Mouse (Mus musculus) heart, embryonic 16.5 days (tissue): ENCODE measurements around the gene Gm20388. TPM values are rescaled to one million over a fixed set of nuclear protein-coding genes. Genes with fewer than 3 reads are reported as not detected.

ENCODE experiments used
- ATAC-seq: fragments of 200-750 bp; cut with Nextera tagmentation; replicated peaks from 2 replicates; pipeline ENCODE4 v1.8.0; 2017; ENCODE audit warnings: moderate number of reproducible peaks; ENCODE audit not compliant: insufficient read depth, low FRiP score; ENCODE audit errors: extremely low read depth
- H3K27ac ChIP-seq: fragments of 300-500 bp; sonication (generic); 2 replicates; pipeline ENCODE4 v1.5.1; 2014; ENCODE audit warnings: mild to moderate bottlenecking, low read length, control low read depth, moderate library complexity
- H3K27me3 ChIP-seq: fragments of 300-500 bp; sonication (generic); 2 replicates; pipeline ENCODE4 v1.6.1; 2014; ENCODE audit warnings: low read length, mixed read lengths; ENCODE audit not compliant: control insufficient read depth, insufficient read depth
- H3K36me3 ChIP-seq: fragments of 300-500 bp; sonication (generic); 2 replicates; pipeline ENCODE4 v1.6.1; 2014; ENCODE audit not compliant: control insufficient read depth, insufficient read depth
- H3K4me1 ChIP-seq: fragments of 300-500 bp; sonication (generic); 2 replicates; pipeline ENCODE4 v1.6.1; 2014; ENCODE audit warnings: low read length, mixed read lengths; ENCODE audit not compliant: control insufficient read depth, insufficient read depth
- H3K4me2 ChIP-seq: fragments of 300-500 bp; sonication (generic); 2 replicates; pipeline ENCODE4 v1.6.1; 2014; ENCODE audit warnings: low read depth, mild to moderate bottlenecking, control low read depth, low read length
- H3K4me3 ChIP-seq: fragments of 300-500 bp; sonication (generic); 2 replicates; pipeline ENCODE4 v1.5.1; 2014; ENCODE audit warnings: mild to moderate bottlenecking, control low read depth, low read length
- H3K9ac ChIP-seq: fragments of 300-500 bp; sonication (generic); 2 replicates; pipeline ENCODE4 v1.6.1; 2014; ENCODE audit warnings: low read length, control low read depth
- H3K9me3 ChIP-seq: fragments of 300-500 bp; sonication (generic); replicated peaks from 2 replicates; pipeline ENCODE4 v1.6.1; 2016; ENCODE audit warnings: low read length; ENCODE audit not compliant: control insufficient read depth
- WGBS: fragments of 180-500 bp; shearing (Covaris S2); extraction: QIAGEN DNeasy Blood & Tissue Kit; methylation state at CpG from one replicate; pipeline ENCODE4 v1.1.7; 2014; 5-methylcytosine and 5-hydroxymethylcytosine counted together
- polyA plus RNA-seq: library from polyadenylated mRNA; unstranded; fragments of >200 nt; fragmentation: Nextera tagmentation; extraction: Ambion mirVana; gene quantifications from 2 replicates; pipeline ENCODE4 v1.2.1, GENCODE M21; 2015

Gm20388 gene
- polyA plus RNA-seq, 1 experiment from 2014 or later: 4.5 TPM

GRCm38 (mm10) chr8:124260371-124260770, 4349.7 kb downstream of the Gm20388 start:
- H3K9me3 ChIP-seq: no peaks in the 10 kb centered on the region
- H3K4me2 ChIP-seq: no peak overlapping the region
- H3K27ac ChIP-seq: no peak overlapping the region
- no peak overlapping the region for H3K4me3 ChIP-seq
- H3K9ac ChIP-seq: 0 out of 2 replicates have a peak overlapping the region, but pooled peaks have one; percentile 22
- no peaks in the 10 kb centered on the region for H3K36me3 ChIP-seq
- ATAC-seq: no peak; the same call in 1 of the 2 replicates
- peaks cover 70% of the 10 kb centered on the region for H3K4me1 ChIP-seq
- WGBS: 46% methylated on average over 12 of the region's 12 CpGs
- H3K27me3 ChIP-seq: no peaks in the 10 kb centered on the region

GRCm38 (mm10) chr8:124263058-124263457, 4352.4 kb downstream of the Gm20388 start:
- 73% methylated on average over 9 of the region's 9 CpGs for WGBS
- Histone ChIP-seq H3K36me3 (no peaks in the 10 kb centered on the region), H3K27me3 (no peaks in the 10 kb centered on the region), H3K9me3 (0 out of 2 replicates have a peak, but pooled peaks cover 2% of the 10 kb centered on the region), H3K27ac (no peak overlapping the region), H3K4me1 (peaks cover 54% of the 10 kb centered on the region), H3K4me2 (no peak overlapping the region), H3K9ac (no peak overlapping the region), H3K4me3 (no peak overlapping the region)
- ATAC-seq: no peak

- Histone ChIP-seq H3K9ac (no peak overlapping the region), H3K4me2 (no peak overlapping the region), H3K27ac (no peak overlapping the region), H3K4me1 (peaks cover 44% of the 10 kb centered on the region), H3K4me3 (no peak overlapping the region), H3K27me3 (no peaks in the 10 kb centered on the region), H3K9me3 (0 out of 2 replicates have a peak, but pooled peaks cover 3% of the 10 kb centered on the region), H3K36me3 (no peaks in the 10 kb centered on the region)
- WGBS: 68% methylated on average over 8 of the region's 8 CpGs
- ATAC-seq: no peak
Measured at GRCm38 (mm10) chr8:124264032-124264431, 4353.4 kb downstream of the Gm20388 start.

- Histone ChIP-seq H3K9ac (no peak overlapping the region), H3K27ac (no peak overlapping the region), H3K4me1 (peaks cover 41% of the 10 kb centered on the region), H3K4me3 (no peak overlapping the region), H3K36me3 (no peaks in the 10 kb centered on the region), H3K9me3 (0 out of 2 replicates have a peak, but pooled peaks cover 3% of the 10 kb centered on the region), H3K4me2 (no peak overlapping the region), H3K27me3 (no peaks in the 10 kb centered on the region)
- no peak for ATAC-seq
- WGBS: 88% methylated on average over 12 of the region's 12 CpGs
Measured at GRCm38 (mm10) chr8:124264671-124265070, 4354.0 kb downstream of the Gm20388 start.

- Histone ChIP-seq H3K27ac (peak overlapping the region; percentile 28; the same call in 1 of the 2 replicates), H3K9ac (no peak overlapping the region), H3K4me1 (peaks cover 42% of the 10 kb centered on the region), H3K4me3 (no peak overlapping the region), H3K9me3 (0 out of 2 replicates have a peak, but pooled peaks cover 3% of the 10 kb centered on the region), H3K36me3 (no peaks in the 10 kb centered on the region), H3K4me2 (no peak overlapping the region), H3K27me3 (no peaks in the 10 kb centered on the region)
- WGBS: 84% methylated on average over 2 of the region's 2 CpGs
- no peak for ATAC-seq
Measured at GRCm38 (mm10) chr8:124265130-124265529, 4354.5 kb downstream of the Gm20388 start.

GRCm38 (mm10) chr8:124265798-124266197, 4355.2 kb downstream of the Gm20388 start:
- peak overlapping the region; percentile 28 for H3K27ac ChIP-seq
- H3K4me1 ChIP-seq: peaks cover 40% of the 10 kb centered on the region
- WGBS: 49% methylated on average over 8 of the region's 8 CpGs
- H3K9ac ChIP-seq: no peak overlapping the region
- no peaks in the 10 kb centered on the region for H3K36me3 ChIP-seq
- no peak overlapping the region for H3K4me3 ChIP-seq
- H3K27me3 ChIP-seq: no peaks in the 10 kb centered on the region
- H3K9me3 ChIP-seq: 0 out of 2 replicates have a peak, but pooled peaks cover 3% of the 10 kb centered on the region
- ATAC-seq: peak; percentile 84
- no peak overlapping the region for H3K4me2 ChIP-seq

GRCm38 (mm10) chr8:124267206-124267605, 4356.6 kb downstream of the Gm20388 start:
- no peak overlapping the region for H3K4me3 ChIP-seq
- H3K9ac ChIP-seq: no peak overlapping the region
- no peak overlapping the region for H3K4me2 ChIP-seq
- H3K36me3 ChIP-seq: no peaks in the 10 kb centered on the region
- 87% methylated on average over 4 of the region's 4 CpGs for whole genome bisulfite sequencing
- peaks cover 43% of the 10 kb centered on the region for H3K4me1 ChIP-seq
- H3K27ac ChIP-seq: no peak overlapping the region
- 0 out of 2 replicates have a peak, but pooled peaks cover 3% of the 10 kb centered on the region for H3K9me3 ChIP-seq
- H3K27me3 ChIP-seq: no peaks in the 10 kb centered on the region
- no peak for ATAC-seq

GRCm38 (mm10) chr8:124270504-124270903, 4359.9 kb downstream of the Gm20388 start:
- no peak overlapping the region for H3K4me2 ChIP-seq
- peak; percentile 24; the same call in 1 of the 2 replicates for ATAC-seq
- H3K27ac ChIP-seq: peak overlapping the region; percentile 61
- no peak overlapping the region for H3K4me3 ChIP-seq
- H3K36me3 ChIP-seq: no peaks in the 10 kb centered on the region
- H3K27me3 ChIP-seq: no peaks in the 10 kb centered on the region
- H3K4me1 ChIP-seq: peaks cover 26% of the 10 kb centered on the region
- H3K9ac ChIP-seq: no peak overlapping the region
- H3K9me3 ChIP-seq: 0 out of 2 replicates have a peak, but pooled peaks cover 3% of the 10 kb centered on the region
- 49% methylated on average over 6 of the region's 6 CpGs for WGBS

- ATAC-seq: no peak
- no peaks in the 10 kb centered on the region for H3K27me3 ChIP-seq
- H3K4me3 ChIP-seq: no peak overlapping the region
- 0 out of 2 replicates have a peak, but pooled peaks cover 3% of the 10 kb centered on the region for H3K9me3 ChIP-seq
- no peak overlapping the region for H3K9ac ChIP-seq
- peak overlapping the region; percentile 61 for H3K27ac ChIP-seq
- WGBS: 65% methylated on average over 11 of the region's 11 CpGs
- H3K4me2 ChIP-seq: no peak overlapping the region
- H3K36me3 ChIP-seq: no peaks in the 10 kb centered on the region
- H3K4me1 ChIP-seq: peaks cover 24% of the 10 kb centered on the region
Measured at GRCm38 (mm10) chr8:124270904-124271303, 4360.3 kb downstream of the Gm20388 start.
